Comparison of ENCODE assay signal across 8 mouse cellular contexts in genomic region chr7:16761005-16761481, GRCm38 (mm10). TPM values are rescaled to one million over a fixed set of nuclear protein-coding genes. Genes with fewer than 3 reads are reported as not detected.
DNase-seq lines count a peak whose midpoint lies in the region; ATAC-seq and TF ChIP-seq lines count a peak whose summit lies in the region.

No protein-coding gene starts in this region.

- peaks cover 2 to 10% of the 10 kb centered on the region in 2 experiments; a peak in 3 of 4 replicates for H3K4me1 ChIP-seq in ES-E14 (ENCODE audit: control insufficient read depth in 2 of 2, insufficient read depth in 2 of 2, low read length in 2 of 2, poor library complexity in 1 of 2)
- peaks cover 3% of the 10 kb centered on the region; the same call in 1 of the 2 replicates for H3K4me1 ChIP-seq in intestine, embryonic 16.5 days (ENCODE audit: control insufficient read depth, insufficient read depth, low read length)
- H3K4me1 ChIP-seq in lung, embryonic 16.5 days (replicated peaks; ENCODE audit: control insufficient read depth, insufficient read depth, low read length): peaks cover 19% of the 10 kb centered on the region
- H3K4me1 ChIP-seq in hindbrain, embryonic 12.5 days: peaks cover 3% of the 10 kb centered on the region; the same call in 1 of the 2 replicates
- H3K4me1 ChIP-seq in midbrain, embryonic 15.5 days: peaks cover 6% of the 10 kb centered on the region; the same call in 1 of the 2 replicates

- peak; percentile 58; the same call in 1 of the 2 replicates for ATAC-seq in intestine, embryonic 16.5 days
- peak; percentile 87 for ATAC-seq in lung, embryonic 16.5 days (ENCODE audit: low read depth)
- no peak for ATAC-seq in hindbrain, embryonic 12.5 days (ENCODE audit: low FRiP score)
- no peak for ATAC-seq in midbrain, embryonic 15.5 days (replicated peaks)

- DNase-seq in ES-E14 (ENCODE audit: low read depth, low spot score): no peak
- DNase-seq in gastrocnemius, adult 2 months: peak; percentile 86
- no peak for DNase-seq in right cerebral cortex, postnatal 36 days (ENCODE audit: low spot score in 2 of 2)
- no peak for DNase-seq in left cerebral cortex, postnatal 36 days (ENCODE audit: low spot score in 2 of 2)

- H3K36me3 ChIP-seq in ES-E14 (ENCODE audit: control insufficient read depth, insufficient read depth, low read length, poor library complexity, severe bottlenecking): no peaks in the 10 kb centered on the region
- no peaks in the 10 kb centered on the region for H3K36me3 ChIP-seq in intestine, embryonic 16.5 days (ENCODE audit: control insufficient read depth, insufficient read depth, low read length)
- H3K36me3 ChIP-seq in lung, embryonic 16.5 days (ENCODE audit: control insufficient read depth, insufficient read depth, low read length): no peaks in the 10 kb centered on the region
- no peaks in the 10 kb centered on the region for H3K36me3 ChIP-seq in hindbrain, embryonic 12.5 days
- no peaks in the 10 kb centered on the region for H3K36me3 ChIP-seq in midbrain, embryonic 15.5 days (replicated peaks)

- intact Hi-C loops in gastrocnemius, adult 2 months (cut with DNase I): loop anchor here (2.0 kb wide), 1 partner anchor 20 kb away; the partner anchor contains the start of gene Slc1a5
- intact Hi-C loops in left cerebral cortex, postnatal 36 days (cut with DNase I): no loop called here

- in situ Hi-C loops in ES-E14 (cut with MboI; ENCODE audit: low sequenced_read_pairs in 2 of 2, unreplicated experiment in 2 of 2): no loop called here

- H3K27me3 ChIP-seq in intestine, embryonic 16.5 days (replicated peaks; ENCODE audit: control insufficient read depth, insufficient read depth, low read length): no peaks in the 10 kb centered on the region
- H3K27me3 ChIP-seq in lung, embryonic 16.5 days (ENCODE audit: control insufficient read depth, insufficient read depth, low read depth, low read length): no peaks in the 10 kb centered on the region
- no peaks in the 10 kb centered on the region for H3K27me3 ChIP-seq in hindbrain, embryonic 12.5 days
- no peaks in the 10 kb centered on the region for H3K27me3 ChIP-seq in midbrain, embryonic 15.5 days (replicated peaks)

- no peak overlapping the region for H3K4me3 ChIP-seq in ES-E14 (ENCODE audit: insufficient read depth in 1 of 2, low read depth in 1 of 2, low read length in 2 of 2, poor library complexity in 1 of 2, severe bottlenecking in 1 of 2)
- peak overlapping the region; percentile 48 for H3K4me3 ChIP-seq in gastrocnemius, adult 2 months
- no peak overlapping the region for H3K4me3 ChIP-seq in intestine, embryonic 16.5 days (ENCODE audit: low read length)
- no peak overlapping the region for H3K4me3 ChIP-seq in lung, embryonic 16.5 days (ENCODE audit: low read length)
- H3K4me3 ChIP-seq in hindbrain, embryonic 12.5 days: no peak overlapping the region
- no peak overlapping the region for H3K4me3 ChIP-seq in midbrain, embryonic 15.5 days

- TF ChIP-seq CTCF in gastrocnemius, adult 2 months (IDR thresholded peaks at IDR 0.05): no peak

- H3K9ac ChIP-seq in ES-E14 (ENCODE audit: insufficient read depth, low read depth, low read length, poor library complexity, severe bottlenecking): 0 out of 2 replicates have a peak overlapping the region, but pooled peaks have one; percentile 51
- peak overlapping the region; percentile 43; the same call in 1 of the 2 replicates for H3K9ac ChIP-seq in intestine, embryonic 16.5 days (ENCODE audit: low read depth, low read length)
- H3K9ac ChIP-seq in lung, embryonic 16.5 days (ENCODE audit: low read length): peak overlapping the region; percentile 27; the same call in 1 of the 2 replicates
- no peak overlapping the region for H3K9ac ChIP-seq in hindbrain, embryonic 12.5 days
- H3K9ac ChIP-seq in midbrain, embryonic 15.5 days: no peak overlapping the region

- no peak overlapping the region for H3K4me2 ChIP-seq in intestine, embryonic 16.5 days (ENCODE audit: low read depth, low read length)
- 0 out of 2 replicates have a peak overlapping the region, but pooled peaks have one; percentile 5 for H3K4me2 ChIP-seq in lung, embryonic 16.5 days (ENCODE audit: low read depth, low read length)
- H3K4me2 ChIP-seq in hindbrain, embryonic 12.5 days (replicated peaks): no peak overlapping the region
- no peak overlapping the region for H3K4me2 ChIP-seq in midbrain, embryonic 15.5 days

- no peak overlapping the region for H3K27ac ChIP-seq in ES-E14 (ENCODE audit: insufficient read depth, low read depth, low read length, poor library complexity, severe bottlenecking)
- H3K27ac ChIP-seq in gastrocnemius, adult 2 months: peak overlapping the region; percentile 89
- peak overlapping the region; percentile 68 for H3K27ac ChIP-seq in intestine, embryonic 16.5 days (ENCODE audit: low read length)
- H3K27ac ChIP-seq in lung, embryonic 16.5 days (ENCODE audit: low read length): peak overlapping the region; percentile 77
- H3K27ac ChIP-seq in hindbrain, embryonic 12.5 days: no peak overlapping the region
- no peak overlapping the region for H3K27ac ChIP-seq in midbrain, embryonic 15.5 days

- no peaks in the 10 kb centered on the region for H3K9me3 ChIP-seq in ES-E14 (ENCODE audit: control insufficient read depth, insufficient read depth, low read depth, low read length)
- no peaks in the 10 kb centered on the region for H3K9me3 ChIP-seq in intestine, embryonic 16.5 days (ENCODE audit: control insufficient read depth, low read length)
- H3K9me3 ChIP-seq in lung, embryonic 16.5 days (ENCODE audit: control insufficient read depth, low read length): no peaks in the 10 kb centered on the region
- H3K9me3 ChIP-seq in hindbrain, embryonic 12.5 days (replicated peaks): no peaks in the 10 kb centered on the region
- no peaks in the 10 kb centered on the region for H3K9me3 ChIP-seq in midbrain, embryonic 15.5 days

- 45% methylated on average over 10 of the region's 10 CpGs for WGBS in intestine, embryonic 16.5 days
- 23% methylated on average over 10 of the region's 10 CpGs for WGBS in lung, embryonic 16.5 days
- WGBS in hindbrain, embryonic 12.5 days: 45% methylated on average over 9 of the region's 10 CpGs
- WGBS in midbrain, embryonic 15.5 days: 55% methylated on average over 9 of the region's 10 CpGs

TF ChIP-seq in ES-E14, 5 proteins besides CTCF, POLR2A, EP300 and RAD21:
- no peak for TF ChIP-seq HCFC1 (IDR thresholded peaks at IDR 0.05; ENCODE audit: borderline replicate concordance, insufficient read depth, low read length)
- no peak for TF ChIP-seq MAFK (IDR thresholded peaks at IDR 0.05; ENCODE audit: insufficient read depth, low read depth, low read length)
- no peak for TF ChIP-seq CHD2 (IDR thresholded peaks at IDR 0.05; ENCODE audit: low read depth, low read length)
- TF ChIP-seq ZC3H11A (IDR thresholded peaks at IDR 0.05; ENCODE audit: borderline replicate concordance, low read depth, low read length): no peak
- no peak for TF ChIP-seq ZNF384 (IDR thresholded peaks at IDR 0.05; ENCODE audit: low read depth, low read length)

RNA-seq across cellular contexts. Expression of gene Slc1a5, which starts 20.1 kb away (rescaled TPM):
- 72.0 and 156 TPM in 2 replicates for total RNA-seq in ES-E14 (2012; rRNA removed)
- 10 to 100 TPM; 11.0 to 14.6 TPM for total RNA-seq in gastrocnemius, adult 2 months (2021)
- 44.5 and 49.0 TPM in 2 replicates for polyA plus RNA-seq in intestine, embryonic 16.5 days (2015; fragmentation: Nextera tagmentation; extraction: Ambion mirVana)
- 46.7 and 47.2 TPM in 2 replicates for polyA plus RNA-seq in lung, embryonic 16.5 days (2015; fragmentation: Nextera tagmentation; extraction: Ambion mirVana)
- polyA plus RNA-seq in hindbrain, embryonic 12.5 days (2016; fragmentation: Nextera tagmentation; extraction: Ambion mirVana): 20.2 and 20.5 TPM in 2 replicates
- 1 to 10 TPM; 3.7 to 7.6 TPM for total RNA-seq in left cerebral cortex, postnatal 36 days (2021)
- 12.4 and 14.3 TPM in 2 replicates for polyA plus RNA-seq in midbrain, embryonic 15.5 days (2015; fragmentation: Nextera tagmentation; extraction: Ambion mirVana)

RNA-seq across cellular contexts. Expression of gene Ap2s1, which starts 22.8 kb away (rescaled TPM):
- total RNA-seq in ES-E14 (2012; rRNA removed): 188 and 227 TPM in 2 replicates
- 10 to 100 TPM; 49.6 to 56.4 TPM for total RNA-seq in gastrocnemius, adult 2 months (2021)
- polyA plus RNA-seq in intestine, embryonic 16.5 days (2015; fragmentation: Nextera tagmentation; extraction: Ambion mirVana): 266 and 271 TPM in 2 replicates
- polyA plus RNA-seq in lung, embryonic 16.5 days (2015; fragmentation: Nextera tagmentation; extraction: Ambion mirVana): 275 and 283 TPM in 2 replicates
- 262 and 292 TPM in 2 replicates for polyA plus RNA-seq in hindbrain, embryonic 12.5 days (2016; fragmentation: Nextera tagmentation; extraction: Ambion mirVana)
- 100 to 1,000 TPM; 264 to 316 TPM for total RNA-seq in left cerebral cortex, postnatal 36 days (2021)
- 452 and 465 TPM in 2 replicates for polyA plus RNA-seq in midbrain, embryonic 15.5 days (2015; fragmentation: Nextera tagmentation; extraction: Ambion mirVana)

RNA-seq across cellular contexts. Expression of gene Ceacam9, which starts 39.3 kb away (rescaled TPM):
- 0.22 TPM in 1 of 2 replicates, not detected in the other for total RNA-seq in ES-E14 (2012; rRNA removed)
- total RNA-seq in gastrocnemius, adult 2 months (2021): not detected
- 0.10 TPM in 1 of 2 replicates, not detected in the other for polyA plus RNA-seq in intestine, embryonic 16.5 days (2015; fragmentation: Nextera tagmentation; extraction: Ambion mirVana)
- not detected in 2 replicates for polyA plus RNA-seq in lung, embryonic 16.5 days (2015; fragmentation: Nextera tagmentation; extraction: Ambion mirVana)
- not detected in 2 replicates for polyA plus RNA-seq in hindbrain, embryonic 12.5 days (2016; fragmentation: Nextera tagmentation; extraction: Ambion mirVana)
- under 1 TPM in 1 of 2 experiments, not detected in 1; 0.22 TPM for total RNA-seq in left cerebral cortex, postnatal 36 days (2021)
- polyA plus RNA-seq in midbrain, embryonic 15.5 days (2015; fragmentation: Nextera tagmentation; extraction: Ambion mirVana): 0.17 and 0.19 TPM in 2 replicates

RNA-seq across cellular contexts. Expression of gene Strn4, which starts 54.6 kb away (rescaled TPM):
- total RNA-seq in ES-E14 (2012; rRNA removed): 76.0 and 105 TPM in 2 replicates
- 10 to 100 TPM; 16.2 to 16.6 TPM for total RNA-seq in gastrocnemius, adult 2 months (2021)
- polyA plus RNA-seq in intestine, embryonic 16.5 days (2015; fragmentation: Nextera tagmentation; extraction: Ambion mirVana): 68.9 and 72.3 TPM in 2 replicates
- polyA plus RNA-seq in lung, embryonic 16.5 days (2015; fragmentation: Nextera tagmentation; extraction: Ambion mirVana): 87.1 and 92.1 TPM in 2 replicates
- 180 and 183 TPM in 2 replicates for polyA plus RNA-seq in hindbrain, embryonic 12.5 days (2016; fragmentation: Nextera tagmentation; extraction: Ambion mirVana)
- total RNA-seq in left cerebral cortex, postnatal 36 days (2021): 100 to 1,000 TPM; 310 to 320 TPM
- 205 and 227 TPM in 2 replicates for polyA plus RNA-seq in midbrain, embryonic 15.5 days (2015; fragmentation: Nextera tagmentation; extraction: Ambion mirVana)

RNA-seq across cellular contexts. Expression of gene Fkrp, which starts 55.5 kb away (rescaled TPM):
- total RNA-seq in ES-E14 (2012; rRNA removed): 12.8 and 18.5 TPM in 2 replicates
- total RNA-seq in gastrocnemius, adult 2 months (2021): 10 to 100 TPM; 51.2 to 58.3 TPM
- polyA plus RNA-seq in intestine, embryonic 16.5 days (2015; fragmentation: Nextera tagmentation; extraction: Ambion mirVana): 20.3 and 22.3 TPM in 2 replicates
- polyA plus RNA-seq in lung, embryonic 16.5 days (2015; fragmentation: Nextera tagmentation; extraction: Ambion mirVana): 28.1 and 28.9 TPM in 2 replicates
- polyA plus RNA-seq in hindbrain, embryonic 12.5 days (2016; fragmentation: Nextera tagmentation; extraction: Ambion mirVana): 38.7 and 39.1 TPM in 2 replicates
- 10 to 100 TPM; 50.4 to 62.8 TPM for total RNA-seq in left cerebral cortex, postnatal 36 days (2021)
- 51.9 and 55.1 TPM in 2 replicates for polyA plus RNA-seq in midbrain, embryonic 15.5 days (2015; fragmentation: Nextera tagmentation; extraction: Ambion mirVana)

Comparison
In these comparisons a context has a peak if more than half of its experiments do, and no peak if none do; other contexts are left out.
1. H3K27ac ChIP-seq: peak in gastrocnemius, adult 2 months (single experiment), intestine, embryonic 16.5 days (single experiment) and lung, embryonic 16.5 days (single experiment); none in ES-E14 (single experiment), hindbrain, embryonic 12.5 days (single experiment) and midbrain, embryonic 15.5 days (single experiment).
2. H3K9ac ChIP-seq: peak in ES-E14 (single experiment), intestine, embryonic 16.5 days (single experiment) and lung, embryonic 16.5 days (single experiment); none in hindbrain, embryonic 12.5 days (single experiment) and midbrain, embryonic 15.5 days (single experiment).
3. ATAC-seq: peak in intestine, embryonic 16.5 days (single experiment) and lung, embryonic 16.5 days (single experiment); none in hindbrain, embryonic 12.5 days (single experiment) and midbrain, embryonic 15.5 days (single experiment).